Mouse (Mus musculus): Measurements from ENCODE around the gene Gabpb2.

DNA sequence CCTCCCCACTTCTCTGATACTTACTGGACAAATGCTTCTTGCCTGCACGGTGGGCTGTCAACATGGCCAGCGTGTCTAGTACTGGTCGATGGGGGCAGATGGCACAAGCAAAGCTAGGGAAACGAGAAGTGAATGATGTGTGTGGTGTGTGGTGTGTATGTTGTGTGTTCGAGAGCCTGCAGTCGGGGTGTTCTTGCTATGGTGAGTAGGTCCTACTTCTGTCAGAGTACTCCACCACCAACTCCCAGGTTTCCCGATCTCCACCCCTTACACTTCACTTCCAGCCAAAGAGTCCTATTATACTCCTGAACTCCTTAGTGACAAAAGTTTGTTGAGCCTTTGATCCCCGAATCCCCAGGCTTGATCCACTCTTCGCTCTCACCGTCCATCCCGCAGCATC, 84.5 kb downstream of the Gabpb2 start:
- no peak for TF ChIP-seq POLR2A (IDR thresholded peaks at IDR 0.05; ENCODE audit: insufficient read length, low read depth)
- TF ChIP-seq E2F4 (IDR thresholded peaks at IDR 0.05; ENCODE audit: insufficient read depth): no peak
- no peak for TF ChIP-seq MYOG (IDR thresholded peaks at IDR 0.05; ENCODE audit: control insufficient read depth in 1 of 3, insufficient read depth in 1 of 3, insufficient read length in 2 of 3, low read depth in 2 of 3)
- no peak for TF ChIP-seq TCF12 (IDR thresholded peaks at IDR 0.05; ENCODE audit: insufficient read depth, poor library complexity, severe bottlenecking)
- no peak for TF ChIP-seq MYOD1 (IDR thresholded peaks at IDR 0.05; ENCODE audit: control insufficient read depth in 1 of 3, insufficient read length in 2 of 3, low read depth in 2 of 3)
- no peak for TF ChIP-seq POLR2AphosphoS2 (IDR thresholded peaks at IDR 0.05; ENCODE audit: insufficient read length, low read depth)
- TF ChIP-seq TCF3 (IDR thresholded peaks at IDR 0.05; ENCODE audit: insufficient read length, low read depth): no peak
- TF ChIP-seq USF1 (IDR thresholded peaks at IDR 0.05; ENCODE audit: low read depth): no peak
- TF ChIP-seq MAX (IDR thresholded peaks at IDR 0.05; ENCODE audit: low read depth): no peak

Data from myocyte (in vitro differentiated cells).